Mouse (Mus musculus) right cerebral cortex, adult 2 months (tissue): Measurements from ENCODE around the gene Adora1.

Source experiments
- DNase-seq, 2 experiments: peaks; one replicate each; pipeline ENCODE4 v3.0.0; 2021 to 2022; ENCODE audit warnings: low spot score in 2 of 2

Adora1 gene

DNA sequence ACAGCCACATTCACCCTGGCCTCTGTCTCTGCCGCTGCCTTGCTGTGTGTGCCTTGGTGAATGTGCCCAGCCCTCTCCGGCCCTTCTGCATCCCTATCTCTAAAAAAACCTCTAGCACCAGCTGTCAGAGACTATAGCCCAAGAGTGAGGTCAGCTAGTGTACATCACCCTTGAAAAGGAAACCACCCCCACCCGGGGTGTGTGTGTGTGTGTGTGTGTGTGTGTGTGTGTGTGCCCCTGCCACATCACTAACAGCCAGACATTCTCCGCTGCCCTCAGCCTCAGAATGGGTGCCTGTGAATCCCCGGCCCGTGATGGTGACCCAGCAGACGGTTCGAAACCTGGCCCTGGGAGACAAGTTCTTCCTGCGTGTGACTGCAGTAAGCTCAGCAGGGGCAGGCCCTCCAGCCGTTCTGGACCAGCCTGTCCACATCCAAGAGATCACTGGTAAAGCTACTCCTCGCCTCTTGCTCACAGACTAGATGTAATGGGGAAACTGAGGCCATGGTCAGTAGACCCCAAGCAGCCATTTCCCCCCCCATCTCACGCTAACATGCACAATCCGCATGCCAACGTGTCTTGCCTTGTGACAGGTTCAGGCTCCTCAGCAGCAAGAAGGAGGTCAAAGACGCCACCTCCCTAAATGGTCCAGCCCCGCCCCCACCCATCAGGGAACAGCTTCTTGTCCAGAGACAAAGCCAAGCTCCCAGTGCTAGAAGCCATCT, 40.8 kb downstream of the Adora1 start:
- DNase-seq: no peak

DNA sequence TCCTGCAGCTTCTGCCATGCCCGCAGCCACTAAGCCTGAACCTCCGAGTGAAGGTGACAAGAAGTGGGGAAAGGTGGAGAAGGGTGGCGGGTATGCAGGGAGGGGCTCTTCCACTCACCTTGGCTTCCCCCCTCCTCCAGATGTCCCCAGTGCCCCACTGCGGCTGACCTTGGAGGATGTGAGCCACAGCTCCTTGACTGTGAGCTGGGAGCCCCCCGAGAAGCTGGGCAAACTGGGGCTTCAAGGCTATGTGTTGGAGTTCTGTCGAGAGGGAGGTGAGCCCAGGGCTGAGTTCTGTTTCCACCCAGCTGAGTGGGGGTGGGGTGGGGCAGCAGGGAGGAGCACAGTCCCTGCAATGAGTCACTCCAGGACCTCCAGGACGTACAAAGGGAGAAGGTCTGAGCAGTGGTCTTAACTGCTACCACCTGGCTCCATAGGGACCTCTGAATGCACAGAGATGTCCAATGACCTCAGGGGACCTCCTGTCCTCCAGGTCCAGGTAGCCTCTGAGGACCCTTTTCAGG, 41.5 kb downstream of the Adora1 start:
- DNase-seq: no peak

DNA sequence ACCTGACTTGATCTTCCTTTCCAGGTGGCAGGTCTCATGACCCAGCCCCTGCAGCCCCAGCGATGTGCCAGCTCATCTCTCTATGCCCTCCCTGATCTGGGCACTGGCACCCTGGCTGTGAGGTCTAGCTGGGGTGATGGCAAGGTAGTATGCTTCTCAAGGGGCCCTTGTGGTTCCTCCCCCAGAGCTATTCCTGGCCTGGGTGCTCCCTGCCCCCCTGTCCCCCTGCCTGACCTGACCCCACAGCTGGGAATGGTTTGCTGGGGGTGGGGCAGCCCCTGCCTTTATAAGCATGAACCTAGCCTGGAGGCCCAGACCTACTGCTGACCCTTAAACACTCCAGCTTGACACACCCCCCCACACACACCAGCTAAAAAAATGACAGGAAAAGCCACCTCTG, 42.1 kb downstream of the Adora1 start, which contains the start of gene Mybph:
Mybph (plus strand) TSS at position 323 of the 400 bp plus-strand sequence.
- DNase-seq: no peak

DNA sequence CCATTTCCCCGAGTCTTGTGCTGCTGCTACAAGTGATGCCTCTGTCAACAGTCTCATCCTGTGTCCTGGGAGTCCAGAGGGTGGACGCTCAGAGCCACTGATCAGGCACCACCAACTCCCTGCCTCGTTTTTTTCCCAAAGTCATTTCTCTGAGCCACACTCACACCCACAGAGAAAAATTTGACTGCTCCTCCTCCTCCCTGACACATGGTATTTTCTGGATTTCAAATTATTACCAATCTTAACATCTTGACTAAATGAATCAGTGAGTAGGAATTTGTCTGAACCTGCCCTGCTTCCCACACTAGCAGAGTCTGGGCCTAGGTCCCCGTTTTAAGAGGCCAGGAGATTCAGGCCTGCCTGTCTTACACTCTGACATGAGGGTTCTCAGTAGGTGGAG, 43.2 kb downstream of the Adora1 start:
- no peak for DNase-seq

DNA sequence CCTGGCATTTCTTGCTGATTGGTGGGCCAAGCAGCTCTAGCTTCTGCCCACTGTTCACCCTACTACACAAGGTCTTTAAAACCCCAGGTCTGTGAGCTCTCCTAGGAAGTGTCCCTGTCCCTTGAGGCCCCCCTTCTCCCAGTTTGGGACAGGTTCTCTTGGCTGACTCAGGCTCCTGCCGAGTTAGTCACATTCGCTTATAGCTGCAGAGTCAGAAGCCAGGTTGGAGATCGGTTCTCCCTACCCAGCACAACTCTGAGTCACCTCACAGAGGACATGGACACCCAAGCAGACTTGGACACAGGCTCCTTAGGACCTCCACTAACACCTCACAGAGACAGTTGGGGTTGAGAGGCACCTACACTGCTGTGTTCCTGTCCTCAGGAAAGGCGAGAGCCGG, 44.0 kb downstream of the Adora1 start:
- no peak for DNase-seq

DNA sequence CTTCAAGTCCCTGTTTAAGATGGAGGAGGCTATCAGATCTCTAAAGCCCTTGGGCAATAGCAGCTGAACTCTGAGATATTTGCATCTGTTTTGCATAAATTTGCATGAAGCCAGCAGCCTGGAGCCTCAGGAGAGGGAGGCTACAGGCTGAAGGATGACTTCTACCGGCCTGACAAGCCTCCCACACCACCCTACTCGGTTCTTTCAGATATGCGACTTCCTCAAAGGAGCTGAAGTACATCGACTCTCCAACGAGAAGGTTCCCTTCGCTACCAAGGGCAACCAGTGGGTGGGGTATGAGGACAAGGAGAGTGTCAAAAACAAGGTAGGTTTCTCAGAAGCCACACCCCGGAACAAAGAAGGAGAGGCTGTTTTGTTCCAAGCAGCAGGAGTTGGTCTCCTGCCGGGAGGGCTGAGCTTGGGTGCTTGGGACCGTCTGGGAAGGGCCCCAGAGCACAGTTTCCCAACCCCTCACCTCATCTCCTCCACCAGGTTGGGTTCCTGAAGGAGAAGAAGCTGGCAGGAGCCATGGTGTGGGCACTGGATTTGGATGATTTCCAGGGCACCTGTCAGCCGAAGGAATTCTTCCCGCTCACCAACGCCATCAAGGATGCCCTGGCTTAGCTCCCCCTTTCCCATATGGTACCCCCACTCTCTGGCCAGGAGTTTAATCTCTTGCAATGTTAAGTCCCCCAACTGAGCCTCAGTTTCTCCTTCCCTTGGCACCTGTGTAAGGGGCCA, 46.1 kb downstream of the Adora1 start:
- peak in 1 of 2 experiments; percentile 55 for DNase-seq

DNA sequence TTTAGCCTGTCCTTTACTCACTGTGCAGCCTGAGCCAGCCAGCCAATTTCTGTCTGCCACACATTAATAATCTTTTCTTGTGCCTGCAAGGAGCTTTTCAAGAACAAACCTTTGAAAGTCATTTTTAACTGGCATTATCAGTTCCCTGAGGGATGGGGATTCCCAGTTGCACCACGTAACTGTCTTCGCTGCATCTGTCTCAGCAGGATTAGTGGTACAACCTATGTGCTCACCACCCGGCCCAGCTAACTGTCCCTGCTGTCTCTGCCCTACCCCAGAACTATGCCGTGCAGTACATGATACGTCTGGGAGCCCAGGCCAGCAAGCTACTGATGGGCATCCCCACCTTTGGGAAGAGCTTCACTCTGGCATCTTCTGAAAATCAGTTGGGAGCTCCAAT, 47.0 kb downstream of the Adora1 start:
- no peak for DNase-seq

DNA sequence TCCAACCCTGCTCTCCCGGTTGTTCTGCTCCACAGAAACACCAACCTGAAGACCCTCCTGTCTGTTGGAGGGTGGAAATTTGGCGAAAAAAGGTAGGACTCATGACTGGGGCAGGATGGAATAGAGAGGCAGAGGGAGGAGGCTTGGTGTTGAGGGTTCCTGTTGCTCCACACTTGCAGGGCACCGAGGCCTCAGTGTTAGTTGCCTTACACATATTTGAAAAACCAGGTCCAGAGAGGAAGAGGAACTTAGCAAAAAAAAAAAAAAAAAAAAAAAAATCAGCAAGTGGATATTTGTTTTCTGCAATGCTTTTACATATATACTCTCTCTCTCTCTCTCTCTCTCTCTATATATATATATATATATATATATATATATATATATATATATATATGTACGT, 51.1 kb downstream of the Adora1 start:
- no peak for DNase-seq

DNA sequence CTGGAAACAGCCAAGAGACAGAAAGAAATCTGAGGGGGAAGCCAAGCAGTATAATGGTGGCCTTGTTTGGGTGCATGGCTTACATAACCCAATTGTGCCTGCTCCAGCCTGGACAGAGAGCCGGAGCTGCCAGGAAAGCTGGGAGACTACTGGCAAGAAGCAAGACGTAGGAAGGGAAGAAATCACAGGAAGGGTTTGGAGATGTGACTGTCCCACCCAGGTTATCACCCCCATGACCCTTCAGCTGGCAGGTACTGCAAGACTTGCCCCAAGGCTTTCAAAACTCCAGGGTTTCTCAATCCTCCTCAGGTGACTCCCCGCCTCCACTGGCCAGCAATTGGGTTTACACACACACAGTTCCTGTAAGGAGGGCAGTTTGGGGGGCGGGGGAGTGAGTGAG, 53.2 kb downstream of the Adora1 start, which contains the start of gene Chil1:
Chil1 (plus strand) TSS at position 152 of the 400 bp plus-strand sequence.
- no peak for DNase-seq

DNA sequence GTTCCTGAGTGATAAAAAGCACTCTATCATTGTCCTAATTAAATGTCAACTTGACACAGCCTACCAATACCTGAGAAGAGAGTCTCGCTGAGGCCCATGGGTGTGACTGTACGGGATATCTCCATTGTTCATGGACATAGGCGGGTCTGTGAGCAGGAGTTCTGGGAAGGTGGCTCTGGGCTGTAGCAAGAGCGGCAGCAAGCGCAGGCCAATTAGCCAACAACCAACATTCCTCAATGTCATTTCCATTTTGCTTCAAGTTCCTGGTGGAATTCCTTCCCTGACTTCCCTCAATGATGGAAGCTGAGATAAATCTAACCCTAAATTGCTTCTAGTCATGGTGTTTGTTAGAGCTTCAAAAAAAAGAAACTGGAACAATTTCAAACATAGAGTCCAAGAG, 57.3 kb downstream of the Adora1 start:
- no peak for DNase-seq

DNA sequence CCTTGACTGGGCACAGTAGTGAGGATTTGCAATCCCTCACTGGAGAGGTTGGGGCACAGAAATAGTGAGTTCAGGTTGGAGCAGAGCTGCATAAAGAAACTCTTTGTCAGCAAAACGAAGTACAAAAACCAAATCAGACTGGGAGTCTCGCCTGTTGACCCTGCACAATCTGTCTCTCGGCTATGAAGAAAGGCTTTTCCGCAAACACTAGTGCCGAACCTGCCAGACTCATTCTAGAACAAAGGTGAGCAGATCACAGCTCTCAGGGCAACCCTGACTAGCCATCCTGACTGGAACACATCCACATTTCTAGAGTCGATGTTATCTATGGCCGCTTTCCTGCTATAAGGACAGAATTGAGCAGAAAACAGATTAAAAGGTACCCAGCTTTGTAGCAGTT, 62.1 kb downstream of the Adora1 start:
- DNase-seq: no peak

DNA sequence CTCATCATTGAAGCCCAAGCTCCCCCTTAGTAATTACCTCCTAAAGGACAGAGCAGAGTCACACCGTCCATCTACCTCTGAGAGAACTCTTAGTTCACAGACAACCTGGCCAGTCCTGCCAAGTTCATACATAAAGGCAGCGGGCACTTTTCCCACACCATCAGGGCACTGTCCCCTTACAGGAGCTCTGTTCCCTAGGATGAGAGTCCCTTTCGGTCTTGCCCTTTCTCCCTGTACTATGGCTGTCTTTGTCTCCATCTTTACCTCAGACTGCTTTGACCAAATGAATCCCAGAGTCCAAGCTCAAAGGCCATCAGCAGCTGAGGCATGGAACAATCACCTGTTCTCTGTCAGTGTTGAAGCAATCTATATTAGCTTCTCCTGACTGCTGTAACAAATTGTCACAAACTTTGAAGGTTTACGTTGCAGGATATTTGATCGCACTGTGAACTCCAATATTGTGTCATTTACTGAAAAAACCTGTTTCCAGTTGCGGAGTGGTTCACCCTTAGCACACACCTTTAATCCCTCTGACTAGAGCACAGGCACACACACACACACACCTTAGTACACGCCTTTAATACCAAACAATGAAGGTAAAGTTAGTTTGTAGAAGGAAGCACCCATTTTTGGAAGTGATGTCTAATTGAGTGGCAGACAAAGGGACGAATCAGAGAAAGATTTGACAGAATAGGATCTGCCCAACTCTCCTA, 66.1 kb downstream of the Adora1 start:
- DNase-seq: no peak

DNA sequence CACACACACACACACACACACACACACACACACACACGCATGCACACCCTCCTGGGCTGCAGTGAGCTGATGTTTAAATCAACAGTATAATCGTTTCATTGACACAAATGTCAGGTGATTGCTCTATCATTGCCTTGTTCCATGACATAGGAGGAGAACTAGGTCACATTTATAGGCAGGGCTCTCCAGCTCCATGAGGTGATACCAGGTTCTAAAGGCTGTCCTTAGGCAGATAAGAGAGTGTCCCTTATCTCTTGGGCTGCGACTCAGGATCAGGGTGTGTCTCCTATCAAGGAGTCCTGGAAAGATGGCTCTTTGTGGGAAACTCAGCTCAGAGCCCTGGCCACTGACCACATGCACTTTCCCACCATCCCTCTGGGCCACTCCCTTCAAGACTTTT, 66.7 kb downstream of the Adora1 start:
- no peak for DNase-seq

DNA sequence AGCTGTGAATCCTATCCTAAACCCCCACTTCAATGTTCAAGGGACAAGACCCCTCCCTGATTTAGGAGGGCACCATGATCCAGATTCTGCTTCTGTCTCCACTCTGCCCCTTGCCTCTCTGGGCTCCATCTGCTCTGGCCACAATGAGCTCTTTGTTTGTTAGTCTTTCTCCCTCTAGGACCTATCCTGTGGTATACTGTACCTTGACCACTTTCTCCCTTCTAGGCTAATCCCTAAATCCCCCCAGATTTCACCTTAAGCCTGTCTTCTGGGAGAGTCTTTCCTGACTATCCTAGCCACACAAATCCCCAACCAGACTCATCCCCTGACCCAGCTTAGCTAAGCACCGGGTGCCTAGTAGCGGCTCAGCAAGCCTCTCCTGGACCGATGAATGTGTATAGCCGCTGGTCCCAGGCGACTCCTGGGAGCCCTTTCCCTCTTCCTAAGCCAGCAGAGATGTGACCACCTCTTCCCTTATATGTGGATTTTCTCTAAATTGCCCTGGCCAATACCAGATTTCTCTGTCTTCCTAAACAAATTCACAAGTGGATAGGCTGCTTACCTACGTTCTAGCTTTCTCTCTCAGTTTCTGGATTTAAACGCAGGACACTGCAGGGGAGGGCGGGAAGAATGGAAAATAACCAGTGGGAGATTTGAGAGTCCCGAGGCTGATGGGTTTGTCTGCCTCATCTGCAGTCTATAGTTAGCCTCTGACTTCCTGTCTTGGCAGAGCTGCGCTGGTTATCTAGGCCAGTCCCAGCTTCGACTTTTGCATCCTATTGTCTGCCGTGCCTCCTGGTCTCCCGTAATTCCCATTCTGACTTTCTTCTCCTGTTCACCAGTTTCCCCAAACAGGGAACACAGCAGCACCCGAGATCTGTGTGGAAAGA, 67.6 kb downstream of the Adora1 start:
- DNase-seq: peak in 1 of 2 experiments; percentile 23

DNA sequence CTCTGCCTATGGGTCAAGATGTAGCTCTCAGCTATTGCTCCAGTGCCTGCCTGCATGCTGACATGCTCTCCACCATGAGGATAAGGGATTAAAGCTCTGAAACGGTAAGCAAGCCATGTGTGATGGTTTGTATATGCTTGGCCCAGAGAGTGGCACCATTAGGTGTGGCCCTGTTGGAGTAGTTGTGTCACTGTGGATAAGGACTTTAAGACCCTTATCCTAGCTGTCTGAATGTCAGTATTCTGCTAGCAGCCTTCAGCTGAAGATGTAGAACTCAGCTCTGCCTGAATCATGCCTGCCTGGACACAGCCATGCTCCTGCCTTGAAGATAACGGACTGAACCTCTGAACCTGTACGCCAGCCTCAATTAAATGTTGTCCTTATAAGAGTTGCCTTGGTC, 68.7 kb downstream of the Adora1 start:
- DNase-seq: no peak

DNA sequence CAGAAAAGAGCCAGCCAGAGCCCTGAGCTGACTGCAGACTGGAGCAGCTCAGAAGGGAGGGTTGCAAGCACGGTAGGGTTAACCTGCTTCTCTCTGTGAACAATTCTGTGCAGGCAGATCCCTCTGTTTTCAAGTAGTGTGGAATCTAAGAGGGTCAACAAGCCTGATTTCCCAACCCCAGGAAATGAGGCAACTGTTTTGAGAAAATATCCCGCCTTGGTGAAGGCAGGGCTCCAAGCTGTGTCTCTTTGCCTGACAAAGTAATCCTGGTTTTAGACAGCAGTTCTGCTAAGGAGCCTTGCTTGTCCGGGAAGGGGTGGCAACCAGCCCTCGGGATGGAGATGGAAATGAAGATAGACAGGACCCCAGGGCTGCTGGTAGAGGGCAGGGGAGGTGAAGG, 70.8 kb downstream of the Adora1 start:
- no peak for DNase-seq

DNA sequence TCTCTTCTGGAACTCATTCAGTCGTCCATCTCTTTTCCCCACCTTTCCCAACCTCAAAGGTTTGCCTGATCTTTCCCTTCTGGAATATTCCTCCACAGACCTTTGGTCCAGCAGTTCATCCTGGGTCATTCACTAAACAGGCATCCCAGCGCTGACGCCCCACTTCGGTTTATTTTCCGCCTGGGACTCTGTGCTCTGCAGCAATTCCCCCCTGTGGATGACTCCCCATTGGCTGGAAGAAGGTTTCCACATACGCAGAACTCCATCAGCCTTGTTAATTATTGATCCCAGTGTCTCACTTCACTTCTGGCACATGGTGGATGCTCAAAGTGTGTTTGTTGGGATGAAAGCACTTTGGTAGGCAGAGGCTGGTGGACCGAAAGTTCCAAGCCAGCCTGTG, 71.8 kb downstream of the Adora1 start:
- DNase-seq: no peak

DNA sequence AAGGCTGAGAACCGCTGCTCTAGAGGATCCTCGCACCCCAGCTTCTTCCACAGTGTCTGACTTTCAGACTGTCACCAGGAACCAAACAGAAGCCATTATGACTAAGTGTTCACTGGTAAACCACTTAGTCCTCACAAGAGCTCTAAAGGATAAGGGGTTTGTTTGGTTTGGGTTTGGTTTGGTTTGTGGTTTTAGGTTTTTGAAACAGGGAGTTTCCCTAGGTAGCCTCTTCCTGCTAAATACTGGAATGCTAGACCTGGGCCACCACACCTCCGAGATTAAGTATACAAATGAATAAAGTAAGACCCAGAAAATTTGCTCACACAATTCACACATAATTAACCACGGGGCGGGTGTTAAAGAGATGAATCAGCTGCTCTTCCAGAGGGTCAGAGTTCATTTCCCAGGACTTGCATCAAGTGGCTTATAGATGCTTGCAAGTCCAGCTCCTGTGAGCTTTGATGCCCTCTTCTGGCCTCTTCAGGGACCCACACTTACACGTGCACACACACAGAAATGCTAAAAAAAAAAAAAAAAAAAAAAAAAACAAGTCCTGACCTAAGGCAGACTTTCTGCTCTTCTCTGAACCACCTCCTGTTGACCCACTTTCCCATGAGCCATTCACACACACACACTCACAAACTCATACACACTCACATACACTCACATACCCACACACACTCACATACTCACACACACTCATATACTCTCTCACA, 72.6 kb downstream of the Adora1 start:
- no peak for DNase-seq

DNA sequence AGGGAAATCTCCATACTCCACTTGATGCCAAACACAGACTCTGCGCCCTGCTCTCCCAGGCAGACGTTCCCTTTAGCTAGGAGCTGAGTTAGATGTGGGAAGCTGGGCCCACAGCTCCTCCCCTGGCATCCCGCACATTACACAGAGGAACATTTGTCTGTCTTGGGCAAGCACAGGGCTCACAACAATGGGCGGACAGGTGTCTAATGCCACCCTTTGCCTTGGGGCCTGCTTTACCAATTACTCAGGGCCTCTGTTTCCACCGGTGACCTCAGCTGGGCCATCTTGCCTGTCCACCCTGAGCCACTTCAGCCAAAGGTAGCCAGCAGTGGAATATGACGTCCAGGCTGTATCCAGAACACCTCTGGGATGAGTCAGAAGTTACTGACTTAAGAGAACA, 73.8 kb downstream of the Adora1 start:
- no peak for DNase-seq

DNA sequence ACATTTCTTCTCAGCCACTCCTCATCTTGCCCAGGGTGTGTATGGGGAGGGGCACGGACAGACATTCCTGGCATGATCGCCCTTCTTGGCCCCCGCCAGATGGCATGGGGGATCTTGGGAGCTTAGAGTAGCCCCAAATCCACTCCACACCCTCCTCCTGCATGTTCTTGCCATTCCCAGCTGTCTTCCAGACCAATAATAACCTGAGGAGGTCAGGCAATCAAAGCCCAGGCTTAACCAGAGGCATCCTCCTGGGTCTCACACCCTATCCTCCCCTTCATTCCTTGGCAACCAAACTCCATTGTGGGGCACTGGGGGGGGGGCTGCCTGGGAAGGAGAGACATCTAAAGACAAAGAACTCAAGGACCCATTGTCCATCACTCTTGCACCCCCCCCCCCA, 74.8 kb downstream of the Adora1 start:
- DNase-seq: no peak

DNA sequence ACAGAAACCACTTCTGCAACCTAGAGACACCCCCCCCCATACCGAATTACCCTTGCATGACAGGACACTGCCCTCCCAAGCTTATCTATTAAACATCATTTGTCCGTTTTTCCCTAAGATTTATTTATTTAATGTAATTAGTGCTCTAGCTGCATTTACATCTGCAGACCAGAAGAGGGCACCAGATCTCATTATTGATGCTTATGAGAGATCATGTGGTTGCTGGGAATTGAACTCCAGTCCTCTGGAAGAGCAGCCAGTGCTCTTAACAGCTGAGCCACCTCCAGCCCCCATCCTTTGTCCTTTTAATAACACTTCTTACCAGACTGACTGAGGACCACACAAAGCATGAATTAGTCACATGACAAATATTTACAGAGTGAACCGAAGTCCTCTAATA, 80.6 kb downstream of the Adora1 start:
- no peak for DNase-seq
